Mouse (Mus musculus) kidney, postnatal 14 days (tissue): ENCODE measurements around the gene Mms19.

ENCODE experiments used
- DNase-seq: peaks from one replicate; pipeline ENCODE4 v3.0.0; 2022; ENCODE audit warnings: mixed read lengths

The Mms19 gene

DNA sequence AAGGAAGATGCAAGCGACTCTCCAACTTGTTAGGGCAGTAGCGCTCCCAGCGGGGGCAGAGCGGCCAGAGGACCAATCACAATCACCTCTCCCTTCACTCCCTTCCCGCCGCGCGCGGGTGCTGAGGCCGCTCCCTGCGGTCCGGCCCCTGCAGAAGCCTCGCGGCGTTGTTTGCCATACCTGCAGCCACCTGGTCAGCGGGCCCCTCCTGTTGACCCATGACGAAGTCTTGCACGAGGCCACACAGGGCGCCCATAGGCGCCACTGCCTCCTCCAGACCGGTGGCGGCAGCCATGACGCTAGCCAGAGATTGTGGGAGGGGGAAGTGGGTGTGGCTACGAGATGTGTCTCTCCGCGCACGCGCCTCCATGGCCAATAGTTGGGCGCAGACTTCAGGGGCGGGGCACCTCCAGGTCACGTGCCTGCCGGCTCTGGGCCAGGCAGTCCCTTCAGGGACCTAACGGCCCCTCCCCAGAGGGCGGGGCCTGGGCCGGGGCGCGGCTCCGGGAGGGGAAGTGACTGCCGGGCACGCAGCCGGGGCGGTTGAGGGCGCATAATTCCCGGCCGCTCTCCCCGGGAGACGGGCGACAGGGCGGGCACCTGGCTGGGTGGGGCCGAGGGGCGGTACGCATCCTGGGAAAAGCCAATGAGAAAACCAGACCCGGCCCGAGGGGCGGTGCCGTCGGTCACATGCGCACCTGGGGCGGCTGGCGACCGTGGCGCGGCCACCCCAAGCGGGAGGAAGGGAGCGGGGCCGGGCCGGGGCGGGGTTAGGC, at the start of gene Mms19:
Gene Mms19, minus strand, starts transcription at position 339 of the 776 bp plus-strand sequence.
- DNase-seq: peak; percentile 100

- peak; percentile 89 for DNase-seq
These were observed 45.2 kb upstream of the Mms19 start for GRCm38 (mm10) chr19:42026158-42026557.

DNA sequence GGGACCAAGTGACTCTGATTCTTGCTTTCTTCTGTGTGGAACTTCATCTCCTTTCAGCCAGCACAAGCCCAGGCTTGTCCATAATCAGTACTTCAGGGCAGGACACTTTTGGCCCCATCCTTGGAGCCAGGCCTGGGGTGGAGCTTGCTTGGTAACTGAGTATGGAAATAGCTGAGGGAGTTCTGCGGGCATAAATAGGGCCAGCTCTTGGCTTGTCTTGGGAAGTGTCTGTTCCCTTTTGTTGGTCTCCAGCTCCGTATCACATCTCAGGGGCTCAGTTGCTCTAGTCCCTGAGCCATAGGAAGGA, 41.5 kb upstream of the Mms19 start:
- no peak for DNase-seq

GRCm38 (mm10) chr19:42021681-42022541, 41.0 kb upstream of the Mms19 start:
- no peak for DNase-seq

GRCm38 (mm10) chr19:42019011-42019522, 38.1 kb upstream of the Mms19 start:
- DNase-seq: no peak

GRCm38 (mm10) chr19:42017399-42018247, 36.7 kb upstream of the Mms19 start:
- DNase-seq: peak; percentile 68

- DNase-seq: no peak
These were observed 35.9 kb upstream of the Mms19 start for GRCm38 (mm10) chr19:42016840-42017239.

DNA sequence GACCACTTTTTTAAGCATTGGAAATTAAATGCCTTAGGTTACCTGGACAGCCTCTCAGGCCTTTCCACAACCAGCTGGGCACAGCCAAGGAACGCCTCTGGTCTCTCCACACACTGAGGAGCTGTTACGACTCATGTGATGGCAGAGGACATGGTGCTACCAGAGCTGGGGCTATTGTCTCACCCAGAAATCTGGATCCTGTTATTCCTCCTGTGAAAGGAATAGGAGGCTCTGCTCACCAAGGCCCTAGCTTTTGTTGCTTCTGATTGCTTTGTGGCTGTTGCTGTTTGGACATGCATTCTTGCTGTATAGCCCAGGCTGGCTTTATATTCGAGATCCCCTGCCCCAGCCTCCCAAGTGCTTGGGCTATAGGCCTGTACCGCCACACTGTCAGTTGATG, 35.3 kb upstream of the Mms19 start:
- no peak for DNase-seq

DNA sequence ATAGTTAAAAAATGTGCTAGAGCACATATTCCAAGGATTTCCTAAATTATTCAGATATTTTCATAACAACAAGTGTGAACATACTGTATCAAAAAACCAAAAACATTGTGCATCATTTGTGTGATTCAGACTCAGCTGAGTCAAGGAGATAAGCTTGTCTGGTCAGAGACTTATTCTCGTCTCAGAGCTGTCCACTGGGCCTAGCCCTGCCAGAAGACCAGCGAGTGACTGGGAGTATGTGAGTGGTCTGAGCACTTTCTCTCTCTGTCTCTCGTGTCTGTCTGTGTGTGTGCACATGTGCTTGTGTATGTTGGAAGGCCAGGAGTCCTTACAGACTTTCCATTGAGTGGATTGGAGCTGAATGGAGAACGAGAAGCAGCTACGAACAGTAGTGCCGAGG, 34.0 kb upstream of the Mms19 start:
- no peak for DNase-seq

DNA sequence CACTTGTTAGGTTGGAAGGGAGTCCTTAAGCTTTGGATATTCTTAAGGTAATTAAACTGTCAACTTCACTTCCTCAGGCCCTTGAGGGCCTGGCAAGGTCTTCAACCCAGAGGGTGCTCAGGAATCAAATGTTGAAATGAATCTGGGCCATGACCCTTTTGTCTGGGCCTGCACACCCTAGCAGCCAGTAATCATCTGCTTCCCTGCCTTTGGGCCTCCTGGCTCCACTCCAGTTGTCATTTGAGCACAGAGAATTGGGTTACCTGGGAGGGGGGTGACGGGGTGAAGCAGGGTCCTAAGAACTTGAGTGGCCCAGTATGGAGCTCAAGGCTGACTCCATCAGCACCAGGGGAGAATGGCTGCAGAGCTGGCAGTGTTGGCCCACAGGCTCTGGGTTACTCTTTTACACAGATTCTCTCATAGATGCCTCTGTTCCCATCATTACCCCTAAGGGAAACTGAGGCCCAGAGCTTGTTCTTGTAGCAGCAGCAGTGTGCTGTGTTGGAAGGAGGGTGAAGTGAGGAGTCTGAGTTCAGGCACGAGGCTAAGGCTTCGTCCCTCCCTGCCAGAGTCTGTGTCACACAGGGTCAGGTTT, 33.4 kb upstream of the Mms19 start:
- no peak for DNase-seq

- DNase-seq: no peak
These were observed 30.2 kb upstream of the Mms19 start for GRCm38 (mm10) chr19:42011123-42011522.

DNA sequence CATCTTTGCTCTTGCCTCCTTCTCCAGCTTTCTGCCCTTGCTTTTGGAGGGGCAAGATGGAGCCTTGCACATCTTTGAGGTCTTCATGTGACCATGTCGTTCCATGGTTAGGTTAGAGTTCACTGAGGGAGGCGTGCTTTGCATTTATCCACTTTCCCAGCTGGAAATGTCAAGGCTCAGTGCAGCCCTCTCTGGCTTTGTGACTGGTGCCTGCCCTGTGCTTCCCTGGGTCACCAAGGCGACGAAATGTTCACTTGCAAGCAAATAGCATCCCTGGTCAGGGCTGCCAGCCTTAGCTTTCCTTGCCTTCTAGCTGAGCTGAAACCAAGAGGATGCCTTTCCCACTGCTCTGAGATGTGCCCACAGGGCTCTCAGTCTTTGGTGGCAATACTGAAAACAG, 29.5 kb upstream of the Mms19 start:
- no peak for DNase-seq

DNA sequence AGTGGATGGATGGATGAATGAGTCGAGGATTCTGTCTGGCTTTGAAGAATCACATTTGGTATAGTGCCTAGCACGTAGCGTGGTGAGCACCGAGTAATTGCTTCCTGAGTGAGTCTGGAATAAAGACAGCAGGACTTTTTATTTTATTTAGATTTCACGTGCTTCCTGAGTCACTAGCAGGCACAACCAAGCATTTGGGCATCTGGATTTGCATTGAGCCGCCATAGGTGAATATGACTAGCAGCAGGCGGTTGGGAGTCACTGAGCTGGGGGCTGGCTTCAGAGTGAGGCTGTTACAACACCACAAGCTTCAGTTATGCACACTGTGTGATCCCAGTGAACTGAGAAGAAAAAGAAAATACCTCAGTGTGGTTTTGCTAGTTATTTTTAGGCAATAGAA, 28.1 kb upstream of the Mms19 start:
- no peak for DNase-seq

DNA sequence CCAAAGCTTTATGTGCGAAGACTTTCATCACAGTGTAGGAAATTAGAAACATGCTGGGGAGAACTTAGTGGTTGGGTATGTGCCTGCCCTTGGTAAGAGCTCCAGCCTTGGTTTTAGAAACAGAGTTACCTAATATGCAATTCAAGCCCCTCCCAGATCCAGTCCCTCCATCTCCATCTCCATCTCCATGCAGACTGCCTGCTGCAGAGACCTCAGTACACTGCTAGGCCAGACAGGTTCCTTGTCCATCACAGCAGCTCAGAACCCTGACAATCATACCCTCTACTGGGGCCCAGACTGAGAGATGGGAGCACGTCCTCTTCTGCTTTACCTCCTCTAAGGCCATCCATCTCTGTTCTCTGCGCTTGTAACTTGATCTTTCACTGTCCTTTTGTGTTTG, 27.6 kb upstream of the Mms19 start:
- no peak for DNase-seq

- DNase-seq: no peak
These were observed 25.6 kb upstream of the Mms19 start for GRCm38 (mm10) chr19:42006568-42006967.

DNA sequence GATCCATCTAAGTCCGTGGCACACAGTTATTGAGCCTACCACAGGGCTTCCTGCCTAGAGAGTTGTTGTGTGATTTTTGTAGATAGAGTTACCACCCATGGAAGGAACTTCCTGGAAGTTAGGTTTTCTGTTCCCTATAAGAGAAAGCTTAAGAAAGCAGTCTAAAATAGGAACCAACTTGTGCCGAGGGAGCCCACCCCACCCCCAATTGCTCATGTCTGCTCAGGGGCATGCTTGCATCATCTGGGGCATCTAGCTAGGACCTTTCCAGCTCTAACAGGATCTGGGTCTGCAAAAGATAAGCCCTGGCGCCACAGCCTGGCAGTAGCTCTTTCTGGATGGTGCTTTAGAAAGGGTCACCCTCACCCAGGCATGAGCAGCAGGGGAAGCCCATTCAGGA, 24.7 kb upstream of the Mms19 start:
- DNase-seq: no peak

DNA sequence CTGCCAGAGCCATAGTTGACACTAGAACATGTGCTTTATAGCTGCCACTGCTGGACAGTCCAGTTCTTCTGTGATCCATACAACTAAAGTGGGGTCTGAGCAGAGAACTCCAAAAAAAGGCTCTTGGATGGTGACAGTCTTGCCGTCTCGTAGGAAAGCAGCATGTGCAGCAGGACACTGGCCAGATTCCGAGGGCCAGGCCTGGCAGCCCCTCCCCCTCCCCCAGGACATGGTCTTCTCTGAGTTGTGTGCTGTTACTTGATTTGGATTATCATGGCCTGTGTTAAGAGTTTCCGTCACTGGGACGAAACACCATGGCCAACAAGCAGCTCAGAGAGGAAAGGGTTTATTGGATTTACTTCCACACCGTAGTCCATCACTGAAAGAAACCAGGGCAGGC, 23.3 kb upstream of the Mms19 start:
- no peak for DNase-seq

DNA sequence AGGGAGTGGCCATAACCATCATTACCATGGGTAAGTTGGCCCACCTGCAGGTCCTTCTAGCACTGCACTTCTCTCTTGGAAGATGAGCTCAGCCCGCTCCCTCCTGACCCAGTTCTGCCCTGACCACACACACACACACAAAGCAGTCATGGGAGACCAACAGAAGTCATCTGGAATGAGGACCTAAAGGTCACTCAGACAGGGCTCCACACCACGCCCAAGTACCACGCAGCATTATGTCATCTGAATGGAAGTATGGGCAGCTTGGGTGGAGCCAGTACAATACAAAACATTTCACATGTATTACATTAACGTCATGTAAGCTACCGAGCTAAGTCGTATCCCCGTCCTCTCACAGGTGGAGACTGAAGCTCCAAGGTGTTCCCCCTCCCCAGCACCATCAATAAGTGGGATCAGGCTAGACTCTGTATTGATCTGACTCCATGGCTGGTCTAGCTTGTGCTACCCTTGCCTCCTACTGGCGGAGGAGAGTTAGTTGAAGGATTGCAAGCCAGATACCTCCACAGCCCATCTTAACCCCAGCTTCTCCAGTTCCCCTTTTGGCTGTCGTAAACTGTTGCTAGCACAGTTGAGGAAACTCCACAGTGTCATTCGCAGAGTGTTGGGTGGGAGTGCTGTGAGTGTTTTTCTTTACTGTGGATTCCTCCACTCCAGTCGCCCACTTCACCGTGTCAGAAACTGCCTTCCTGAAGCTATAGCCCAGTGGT, 20.5 kb upstream of the Mms19 start:
- no peak for DNase-seq

GRCm38 (mm10) chr19:42000446-42000958, 19.5 kb upstream of the Mms19 start:
- DNase-seq: peak; percentile 53

- no peak for DNase-seq
These were observed 18.8 kb upstream of the Mms19 start for GRCm38 (mm10) chr19:41999688-42000283.
